In genomic region chr12:116182376-116182775, GRCm38 (mm10) we compare ENCODE assay signal across 24 mouse cellular contexts.
DNase-seq lines count a peak whose midpoint lies in the region; ATAC-seq and TF ChIP-seq lines count a peak whose summit lies in the region.
"Had no signal": no experiment of that assay in that cellular context is flagged by ENCODE, and none has a peak within 500 bp of the region (broad histone marks: within the 10 kb centered on the region; RNA-seq: fewer than 3 reads in every experiment).

No protein-coding gene starts in this region.

- peak in 1 of 2 experiments; percentile 40; a peak in 2 of 4 replicates for TF ChIP-seq EP300 in MEL (IDR thresholded peaks at IDR 0.05; ENCODE audit: low read depth in 1 of 2, low read length in 2 of 2)

- no peak for ATAC-seq in intestine, embryonic 14.5 days (replicated peaks; ENCODE audit: low FRiP score, low TSS enrichment, low read depth)
- no peak for ATAC-seq in intestine, postnatal 0 days
- peak; percentile 70; the same call in 1 of the 2 replicates for ATAC-seq in intestine, embryonic 16.5 days
- ATAC-seq: forebrain, embryonic 16.5 days; hindbrain, embryonic 16.5 days had no signal

- DNase-seq in intestine, embryonic 14.5 days (ENCODE audit: low spot score): peak; percentile 34
- DNase-seq in 3T3-L1 (ENCODE audit: low read depth, low spot score) (peak; percentile 53), MEL (ENCODE audit: low read depth, low spot score) (peak; percentile 83)
- no peak for DNase-seq in urinary bladder, postnatal 25 days (ENCODE audit: low spot score)
- DNase-seq: adrenal gland, postnatal 25 days; cerebellum, adult 2 months; cerebellum, postnatal 14 days; heart, postnatal 14 days; kidney, adult 18-20 months; kidney, postnatal 25 days; liver, embryonic 13.5 days; lung, adult 18-20 months; lung, postnatal 14 days; thymus, adult 2 months; thymus, postnatal 36 days had no signal

- no peak overlapping the region for H3K27ac ChIP-seq in intestine, embryonic 14.5 days (ENCODE audit: low read depth)
- H3K27ac ChIP-seq in intestine, postnatal 0 days (ENCODE audit: low read depth, low read length): no peak overlapping the region
- H3K27ac ChIP-seq in MEL (ENCODE audit: control insufficient read depth, low read depth, low read length): no peak overlapping the region
- H3K27ac ChIP-seq in intestine, embryonic 16.5 days (ENCODE audit: low read length): no peak overlapping the region
- H3K27ac ChIP-seq: hindbrain, embryonic 10.5 days; kidney, embryonic 15.5 days; layer of hippocampus, adult 2 months; limb, embryonic 15.5 days; liver, embryonic 13.5 days; neural tube, embryonic 13.5 days had no signal

- TF ChIP-seq POLR2A in MEL (IDR thresholded peaks at IDR 0.05; ENCODE audit: control insufficient read depth in 1 of 2, insufficient read depth in 1 of 2, low read depth in 1 of 2, low read length in 2 of 2, poor library complexity in 1 of 2): no peak

- H3K4me1 ChIP-seq in intestine, embryonic 14.5 days (replicated peaks; ENCODE audit: control insufficient read depth, insufficient read depth, low read length): no peaks in the 10 kb centered on the region
- H3K4me1 ChIP-seq in intestine, postnatal 0 days (replicated peaks; ENCODE audit: control insufficient read depth, insufficient read depth, low read length): no peaks in the 10 kb centered on the region
- 0 out of 4 replicates have a peak, but pooled peaks cover 0 to 3% of the 10 kb centered on the region in 2 experiments for H3K4me1 ChIP-seq in MEL (ENCODE audit: control insufficient read depth in 1 of 2, insufficient read depth in 2 of 2, low read length in 2 of 2)
- no peaks in the 10 kb centered on the region for H3K4me1 ChIP-seq in intestine, embryonic 16.5 days (ENCODE audit: control insufficient read depth, insufficient read depth, low read length)
- H3K4me1 ChIP-seq: hindbrain, embryonic 10.5 days; kidney, embryonic 15.5 days; limb, embryonic 15.5 days; liver, embryonic 13.5 days; neural tube, embryonic 13.5 days had no signal

- H3K36me3 ChIP-seq in intestine, embryonic 14.5 days (ENCODE audit: control insufficient read depth, insufficient read depth, low read length): no peaks in the 10 kb centered on the region
- H3K36me3 ChIP-seq in intestine, postnatal 0 days (ENCODE audit: control insufficient read depth, insufficient read depth): no peaks in the 10 kb centered on the region
- no peaks in the 10 kb centered on the region for H3K36me3 ChIP-seq in MEL (ENCODE audit: control insufficient read depth in 1 of 2, insufficient read depth in 2 of 2, low read length in 2 of 2)
- no peaks in the 10 kb centered on the region for H3K36me3 ChIP-seq in intestine, embryonic 16.5 days (ENCODE audit: control insufficient read depth, insufficient read depth, low read length)
- H3K36me3 ChIP-seq: hindbrain, embryonic 10.5 days; kidney, embryonic 15.5 days; limb, embryonic 15.5 days; liver, embryonic 13.5 days; neural tube, embryonic 13.5 days had no signal

- H3K4me3 ChIP-seq in intestine, embryonic 14.5 days (ENCODE audit: low read depth, low read length): no peak overlapping the region
- no peak overlapping the region for H3K4me3 ChIP-seq in intestine, postnatal 0 days (ENCODE audit: low read depth, low read length)
- no peak overlapping the region for H3K4me3 ChIP-seq in MEL (ENCODE audit: control insufficient read depth in 1 of 2, insufficient read depth in 1 of 2, low read depth in 2 of 2, low read length in 2 of 2)
- no peak overlapping the region for H3K4me3 ChIP-seq in intestine, embryonic 16.5 days (ENCODE audit: low read length)
- H3K4me3 ChIP-seq: hindbrain, embryonic 10.5 days; kidney, embryonic 15.5 days; layer of hippocampus, adult 2 months; limb, embryonic 15.5 days; liver, embryonic 13.5 days; neural tube, embryonic 13.5 days had no signal

- H3K4me2 ChIP-seq in intestine, embryonic 14.5 days (ENCODE audit: low read length): no peak overlapping the region
- H3K4me2 ChIP-seq in intestine, postnatal 0 days (replicated peaks; ENCODE audit: low read depth): no peak overlapping the region
- H3K4me2 ChIP-seq in intestine, embryonic 16.5 days (ENCODE audit: low read depth, low read length): no peak overlapping the region
- H3K4me2 ChIP-seq: kidney, embryonic 15.5 days; limb, embryonic 15.5 days; liver, embryonic 13.5 days; neural tube, embryonic 13.5 days had no signal

- no peak for TF ChIP-seq CTCF in intestine, postnatal 0 days (IDR thresholded peaks at IDR 0.05; ENCODE audit: low read depth)
- no peak for TF ChIP-seq CTCF in MEL (IDR thresholded peaks at IDR 0.05 in 2 of 3, conservative IDR thresholded peaks at IDR 0.05 in 1 of 3; ENCODE audit: control insufficient read depth in 1 of 3, insufficient read depth in 1 of 3, low read depth in 2 of 3, low read length in 3 of 3, poor library complexity in 1 of 3, severe bottlenecking in 1 of 3)

- H3K9me3 ChIP-seq in intestine, embryonic 14.5 days (ENCODE audit: control insufficient read depth, low read length): no peaks in the 10 kb centered on the region
- no peaks in the 10 kb centered on the region for H3K9me3 ChIP-seq in intestine, postnatal 0 days (ENCODE audit: control insufficient read depth)
- H3K9me3 ChIP-seq in MEL (replicated peaks; ENCODE audit: insufficient read depth, low read length): no peaks in the 10 kb centered on the region
- H3K9me3 ChIP-seq in intestine, embryonic 16.5 days (ENCODE audit: control insufficient read depth, low read length): no peaks in the 10 kb centered on the region
- H3K9me3 ChIP-seq: hindbrain, embryonic 10.5 days; kidney, embryonic 15.5 days; limb, embryonic 15.5 days; liver, embryonic 13.5 days; neural tube, embryonic 13.5 days had no signal

- H3K27me3 ChIP-seq in intestine, embryonic 14.5 days (replicated peaks; ENCODE audit: control insufficient read depth, insufficient read depth, low read length): no peaks in the 10 kb centered on the region
- no peaks in the 10 kb centered on the region for H3K27me3 ChIP-seq in intestine, postnatal 0 days (replicated peaks; ENCODE audit: control insufficient read depth, insufficient read depth, low read length)
- H3K27me3 ChIP-seq in MEL (ENCODE audit: control insufficient read depth in 1 of 2, insufficient read depth in 2 of 2, low read length in 2 of 2): peaks cover 0 to 5% of the 10 kb centered on the region in 2 experiments; a peak in 2 of 4 replicates
- H3K27me3 ChIP-seq in intestine, embryonic 16.5 days (replicated peaks; ENCODE audit: control insufficient read depth, insufficient read depth, low read length): no peaks in the 10 kb centered on the region
- H3K27me3 ChIP-seq: kidney, embryonic 15.5 days; limb, embryonic 15.5 days; liver, embryonic 13.5 days; neural tube, embryonic 13.5 days had no signal

- no peak for TF ChIP-seq RAD21 in MEL (IDR thresholded peaks at IDR 0.05; ENCODE audit: low read depth, low read length)

- H3K79me2 ChIP-seq in MEL (ENCODE audit: control insufficient read depth, insufficient read depth, low read length, poor library complexity): no peaks in the 10 kb centered on the region

- no peak overlapping the region for H3K9ac ChIP-seq in intestine, embryonic 14.5 days (ENCODE audit: low read length)
- H3K9ac ChIP-seq in intestine, postnatal 0 days (ENCODE audit: low read depth, low read length): no peak overlapping the region
- H3K9ac ChIP-seq in MEL (ENCODE audit: control insufficient read depth, low read depth, low read length, poor library complexity, severe bottlenecking): no peak overlapping the region
- no peak overlapping the region for H3K9ac ChIP-seq in intestine, embryonic 16.5 days (ENCODE audit: low read depth, low read length)
- H3K9ac ChIP-seq: kidney, embryonic 15.5 days; limb, embryonic 15.5 days; liver, embryonic 13.5 days; neural tube, embryonic 13.5 days had no signal

TF ChIP-seq in MEL, 35 proteins besides CTCF, POLR2A, EP300 and RAD21:
- TF ChIP-seq NELFE (IDR thresholded peaks at IDR 0.05; ENCODE audit: low read depth, low read length) (no peak), ETS1 (IDR thresholded peaks at IDR 0.05; ENCODE audit: low read depth, low read length) (0 out of 2 replicates have a peak, but pooled peaks have one; percentile 16), MAZ (IDR thresholded peaks at IDR 0.05; ENCODE audit: low read depth, low read length) (0 out of 2 replicates have a peak, but pooled peaks have one; percentile 16), RCOR1 (IDR thresholded peaks at IDR 0.05; ENCODE audit: low read depth, low read length) (0 out of 2 replicates have a peak, but pooled peaks have one; percentile 14), MXI1 (IDR thresholded peaks at IDR 0.05; ENCODE audit: low read depth, low read length) (no peak), GATA1 (IDR thresholded peaks at IDR 0.05; ENCODE audit: low read depth, low read length) (peak; percentile 39; the same call in 1 of the 2 replicates)
TF ChIP-seq in MEL: peak in this region for 4.
